Mouse (Mus musculus) gastrocnemius, postnatal 25 days (tissue): Measurements from ENCODE around the gene Lyrm7. TPM values are rescaled to one million over a fixed set of nuclear protein-coding genes. Genes with fewer than 3 reads are reported as not detected.

Experiments
- DNase-seq: peaks from one replicate; pipeline ENCODE4 v3.0.0; 2022
- total RNA-seq, 2 experiments: library from RNA; stranded (reverse); gene quantifications; 1 replicate in 1 of 2; 2 replicates in 1 of 2; pipeline ENCODE4 v1.2.3; 2021

The Lyrm7 gene
- total RNA-seq, 2 experiments from 2014 or later: 14.4 to 15.3 TPM

DNA sequence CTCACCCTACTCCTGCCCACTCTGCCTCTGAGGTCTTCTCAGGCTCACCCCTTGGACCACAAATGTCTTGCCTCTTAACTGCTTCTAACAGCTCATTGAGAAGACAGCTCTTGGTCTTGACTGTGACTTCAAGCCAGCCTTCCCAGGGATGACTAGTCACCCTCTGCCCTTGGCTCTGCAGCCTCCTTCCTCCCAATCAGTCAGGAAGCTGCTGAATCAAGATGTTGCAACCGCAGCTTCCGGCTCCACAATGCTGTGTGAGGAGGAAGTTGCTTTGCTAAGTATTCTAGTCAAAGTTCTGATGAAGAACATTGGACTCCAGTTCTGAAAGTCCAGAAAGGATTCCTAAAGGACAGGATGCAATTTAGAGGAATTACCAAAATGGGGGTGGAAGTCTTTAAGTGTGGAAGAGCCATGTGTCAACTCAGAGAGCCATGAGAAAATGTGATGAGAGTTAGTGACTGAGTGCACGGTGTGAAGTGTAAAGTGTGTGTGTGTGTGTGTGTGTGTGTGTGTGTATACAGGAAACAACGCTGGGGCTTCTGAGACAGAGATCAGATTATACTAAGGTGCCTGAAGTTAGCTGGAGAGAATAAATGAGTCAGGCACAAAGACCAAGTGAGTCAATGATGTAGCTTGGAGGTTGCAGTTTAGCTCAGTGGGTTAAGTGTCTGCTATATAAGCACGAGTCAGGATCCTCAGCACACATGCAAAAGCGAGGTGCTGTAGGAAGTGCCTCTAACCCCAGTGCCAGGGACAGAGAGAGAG is 58.7 kb downstream of the Lyrm7 start:
- DNase-seq: peak; percentile 51

DNA sequence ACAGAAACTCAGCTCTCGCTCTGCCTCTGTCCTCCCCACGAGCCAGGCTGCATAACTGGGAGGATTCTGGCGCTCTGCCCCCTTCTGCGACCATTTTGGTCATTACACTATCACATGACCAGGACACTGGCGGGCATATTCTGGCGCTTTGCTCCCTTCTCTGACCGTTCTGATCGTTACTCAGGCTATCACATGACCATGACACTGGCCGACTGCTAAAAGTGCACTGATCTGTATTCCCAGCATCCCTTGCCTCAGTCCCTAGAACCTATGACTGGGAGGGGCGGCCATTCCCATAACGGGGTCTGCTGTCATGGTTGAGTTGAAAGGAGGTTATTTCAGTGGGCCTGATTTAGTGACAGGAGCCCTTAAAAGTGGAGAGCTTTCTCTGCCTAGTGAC is 64.2 kb downstream of the Lyrm7 start:
- DNase-seq: no peak

DNA sequence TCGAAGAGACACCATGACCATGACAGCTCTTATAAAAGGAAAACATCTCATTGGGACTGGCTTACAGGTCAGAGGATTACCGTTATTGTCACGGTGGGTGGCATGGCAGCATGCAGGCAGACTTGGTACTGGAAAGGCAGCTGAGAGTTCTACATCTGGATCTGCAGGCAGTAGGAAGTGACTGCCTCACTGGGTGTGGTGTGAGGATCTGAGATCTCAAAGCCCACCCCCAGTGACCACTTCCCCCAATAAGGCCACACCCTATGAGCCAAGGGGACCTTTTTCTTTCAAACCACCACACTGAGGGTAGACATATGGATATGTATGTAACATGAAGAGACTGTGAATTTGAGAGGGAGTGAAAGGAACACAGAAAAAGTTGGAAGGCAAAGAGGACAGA is 66.0 kb downstream of the Lyrm7 start:
- no peak for DNase-seq

DNA sequence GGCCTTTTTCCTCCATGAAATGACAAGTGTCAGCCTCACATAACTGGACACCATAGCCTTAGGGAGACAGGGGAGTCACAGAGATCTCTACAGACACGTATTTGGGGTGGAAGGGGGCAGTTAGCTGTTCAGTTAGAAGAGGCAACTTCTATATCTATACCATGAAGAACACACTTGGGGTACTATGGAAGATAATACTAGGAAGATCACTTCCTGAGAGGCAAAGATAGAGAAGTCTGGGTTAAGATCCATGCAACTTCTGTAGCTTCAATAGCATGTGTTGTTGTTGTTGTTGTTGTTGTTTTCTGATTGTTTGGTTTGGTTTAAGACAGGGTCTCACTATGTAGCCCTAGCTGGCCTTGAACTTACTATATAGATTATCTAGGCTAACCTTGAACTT is 67.5 kb downstream of the Lyrm7 start:
- no peak for DNase-seq

DNA sequence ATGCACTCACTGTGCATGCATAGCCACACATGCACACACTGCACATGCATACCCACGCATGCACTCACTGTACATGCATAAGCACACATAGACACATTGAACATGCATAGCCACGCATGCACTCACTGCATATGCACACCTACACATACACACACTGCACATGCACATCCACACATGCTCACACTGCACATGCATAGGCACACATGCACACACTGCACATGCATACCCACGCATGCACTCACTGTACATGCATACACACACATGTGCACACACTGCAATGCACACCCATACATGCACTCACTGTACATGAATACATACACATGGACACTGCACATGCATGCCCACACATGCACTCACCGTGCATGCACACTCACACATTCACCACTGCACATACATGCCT is 69.3 kb downstream of the Lyrm7 start:
- DNase-seq: no peak

DNA sequence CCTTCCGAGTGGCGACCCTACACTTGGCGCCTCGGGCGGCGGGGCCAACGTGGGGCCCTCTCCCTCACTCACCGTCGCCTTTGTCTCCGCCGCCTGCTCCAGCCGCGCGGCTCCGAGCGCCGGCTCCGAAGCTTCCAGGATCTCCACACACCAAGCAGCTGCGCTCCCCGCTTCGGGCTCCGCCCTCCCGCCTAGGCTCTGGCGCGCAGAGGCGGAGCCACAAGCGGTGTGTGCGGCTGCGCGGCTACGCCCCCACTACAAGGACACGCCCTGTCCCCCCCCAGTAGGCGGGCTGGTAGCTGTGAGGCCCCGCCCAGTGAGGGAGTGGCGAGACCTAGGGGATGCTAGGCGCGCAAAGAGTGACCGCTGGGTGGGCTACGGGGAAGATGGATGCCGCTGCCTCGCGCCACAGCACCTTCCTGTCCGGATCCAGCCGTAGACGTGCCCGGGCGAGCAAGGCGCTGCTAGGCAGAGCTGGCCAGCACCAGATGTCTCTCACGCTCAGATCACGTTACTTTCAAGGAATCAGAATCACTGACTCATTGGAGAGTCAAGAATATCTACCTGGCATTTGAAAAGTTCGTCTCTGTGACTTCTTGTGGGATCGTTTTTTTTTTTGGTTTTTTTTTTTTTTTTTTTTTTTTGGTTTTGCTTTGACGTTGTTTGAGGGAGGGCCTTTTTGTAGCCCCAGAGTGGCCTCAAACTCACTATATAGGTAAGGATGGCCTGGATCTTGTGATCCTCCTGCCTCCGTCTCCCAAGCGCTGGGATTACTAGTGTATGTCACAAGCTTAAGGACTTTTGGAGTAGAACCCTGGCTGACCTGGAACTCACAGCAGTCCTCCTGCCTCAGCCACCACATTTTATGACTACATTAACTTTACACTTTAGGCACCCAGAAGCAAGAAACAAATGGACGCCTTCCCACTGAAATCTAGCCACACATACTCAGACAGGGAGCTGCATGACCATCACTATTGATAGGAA is 72.9 kb downstream of the Lyrm7 start, which contains the start of gene Cdc42se2:
Gene Cdc42se2 (minus strand): TSS at position 188 of the 987 bp plus-strand sequence.
- DNase-seq: peak; percentile 95

DNA sequence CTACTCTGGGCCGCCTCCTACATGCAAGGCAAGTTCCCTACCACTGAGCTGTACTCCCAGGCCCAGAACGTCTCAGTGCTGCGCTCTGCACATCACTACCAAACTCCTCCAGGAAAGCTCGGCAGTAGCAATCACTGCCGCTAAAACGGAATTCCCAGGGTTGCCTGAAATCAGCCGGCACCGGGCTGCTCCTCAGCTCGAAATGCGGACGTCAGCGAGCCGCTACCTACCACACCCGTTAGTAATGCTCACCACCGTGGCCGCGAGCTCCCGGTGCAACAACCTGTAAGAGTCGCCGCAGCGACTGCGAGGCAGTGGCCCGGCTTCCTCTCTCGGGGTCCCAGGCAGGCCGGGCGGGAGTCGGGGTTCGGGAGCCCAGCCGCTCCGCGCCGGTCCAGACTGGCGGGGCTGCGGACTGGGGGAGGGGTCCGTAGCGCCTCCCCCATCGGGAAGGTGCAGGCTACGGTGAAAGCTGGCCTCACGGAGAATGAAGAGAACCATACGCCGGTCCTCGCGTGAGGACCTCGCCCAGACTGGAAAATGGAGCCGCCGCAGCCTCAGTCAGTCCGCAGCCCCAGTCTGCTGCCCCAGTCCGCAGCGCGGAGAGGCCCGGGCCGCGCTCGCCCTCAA is 73.7 kb downstream of the Lyrm7 start:
- DNase-seq: peak; percentile 48

DNA sequence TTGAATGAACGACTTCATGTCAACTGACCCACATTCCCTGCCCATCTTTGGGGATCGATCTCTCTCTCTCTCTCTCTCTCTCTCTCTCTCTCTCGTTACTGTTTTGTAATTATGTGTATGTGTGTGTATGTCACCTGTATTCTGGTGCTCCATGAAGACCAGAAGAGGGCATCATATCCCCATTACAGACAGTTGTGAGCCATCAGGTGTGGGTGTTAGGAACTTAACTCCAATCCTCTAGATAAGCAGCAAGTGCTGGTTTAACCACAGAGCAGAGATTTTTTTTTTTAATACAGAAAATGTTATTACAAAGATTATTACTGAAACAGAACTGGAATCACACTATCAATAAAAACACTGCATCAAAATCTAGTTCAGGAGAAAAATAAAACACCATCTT is 75.2 kb downstream of the Lyrm7 start:
- no peak for DNase-seq

DNA sequence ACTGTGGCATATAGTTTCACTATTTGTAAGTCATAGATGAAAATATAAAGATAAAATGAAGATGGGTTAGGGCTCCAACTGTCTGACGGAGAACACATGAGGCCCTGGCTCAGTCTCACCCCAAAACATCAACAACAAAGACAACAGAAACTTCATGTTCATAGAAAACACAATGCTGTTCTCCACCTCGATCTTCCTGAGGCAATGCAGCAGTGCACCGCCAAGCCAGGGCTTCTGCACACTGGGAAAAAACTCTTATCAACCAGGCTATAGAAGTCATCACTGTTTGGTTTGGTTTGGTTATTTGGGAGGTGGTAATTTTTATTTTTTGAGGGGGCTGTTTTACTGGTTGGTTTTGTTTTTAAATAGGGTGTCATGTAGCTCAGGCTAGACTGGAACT is 76.3 kb downstream of the Lyrm7 start:
- no peak for DNase-seq

DNA sequence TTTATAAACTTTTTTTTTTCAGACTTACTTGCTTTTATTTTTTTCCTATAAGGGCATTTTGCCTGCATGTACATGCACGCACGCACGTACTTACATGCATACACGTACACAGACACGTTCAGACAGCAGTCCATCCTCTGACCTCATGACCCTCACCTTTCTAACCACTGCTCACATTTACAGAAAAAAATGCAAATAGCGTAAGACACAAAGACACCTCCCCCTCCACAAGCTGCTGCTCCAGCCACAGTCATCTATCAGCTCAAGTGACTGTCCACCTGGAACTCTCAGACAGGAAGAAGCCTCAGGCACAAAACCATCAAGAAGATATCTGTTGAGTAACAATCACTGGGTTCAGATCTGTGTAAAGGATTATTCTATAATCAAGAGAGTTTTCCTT is 78.5 kb downstream of the Lyrm7 start:
- no peak for DNase-seq

DNA sequence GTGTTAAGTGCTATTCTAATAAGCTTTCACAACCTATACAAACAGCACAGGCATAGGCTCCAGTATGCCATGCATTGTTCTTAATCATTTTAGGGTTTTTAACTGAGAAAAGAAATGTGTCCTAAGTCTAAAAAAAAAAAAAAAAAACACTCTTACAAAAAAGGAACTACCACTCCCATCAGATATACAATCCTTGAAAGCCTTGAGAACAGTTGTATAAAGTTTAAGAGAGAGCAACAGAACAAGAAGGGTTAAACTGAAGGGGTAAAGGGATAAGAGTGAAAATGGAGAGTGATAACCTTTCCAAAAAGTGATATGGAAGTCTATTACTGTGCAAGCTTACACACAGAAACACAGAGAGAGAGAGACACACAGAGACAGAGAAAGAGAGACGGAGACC is 80.8 kb downstream of the Lyrm7 start:
- DNase-seq: no peak

DNA sequence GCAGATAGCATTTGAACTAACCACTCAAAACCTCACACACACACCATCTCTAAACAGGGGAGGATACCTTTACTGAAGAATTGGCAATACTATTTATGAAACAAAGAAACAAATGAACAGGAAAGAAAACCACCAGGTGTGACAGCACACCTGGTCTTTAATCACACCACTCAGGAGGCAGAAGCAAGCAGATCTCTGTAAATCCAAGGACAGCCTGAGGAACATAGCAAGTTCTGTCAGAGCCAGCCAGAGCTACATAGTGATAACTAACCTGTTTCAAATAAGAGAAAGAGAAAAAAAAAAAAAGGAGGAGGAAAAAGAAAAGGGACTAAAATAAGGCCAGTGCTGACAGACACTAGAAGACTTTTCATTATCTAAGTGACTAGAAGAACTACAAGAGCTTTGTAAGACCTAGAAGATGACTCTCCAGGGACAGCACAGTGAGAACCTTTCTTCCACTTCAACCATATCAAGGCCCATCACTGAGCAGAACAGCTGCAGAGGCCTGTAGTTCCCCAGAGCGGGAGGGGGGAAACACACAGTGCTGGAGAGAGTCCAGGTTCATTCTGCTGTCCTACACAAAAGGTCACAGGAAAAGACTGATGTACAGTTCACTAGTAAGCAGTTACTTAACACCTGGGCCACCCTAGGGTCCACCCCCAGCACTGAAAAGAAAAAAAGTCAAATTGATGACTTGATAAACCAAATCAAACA is 82.4 kb downstream of the Lyrm7 start:
- peak; percentile 45 for DNase-seq

DNA sequence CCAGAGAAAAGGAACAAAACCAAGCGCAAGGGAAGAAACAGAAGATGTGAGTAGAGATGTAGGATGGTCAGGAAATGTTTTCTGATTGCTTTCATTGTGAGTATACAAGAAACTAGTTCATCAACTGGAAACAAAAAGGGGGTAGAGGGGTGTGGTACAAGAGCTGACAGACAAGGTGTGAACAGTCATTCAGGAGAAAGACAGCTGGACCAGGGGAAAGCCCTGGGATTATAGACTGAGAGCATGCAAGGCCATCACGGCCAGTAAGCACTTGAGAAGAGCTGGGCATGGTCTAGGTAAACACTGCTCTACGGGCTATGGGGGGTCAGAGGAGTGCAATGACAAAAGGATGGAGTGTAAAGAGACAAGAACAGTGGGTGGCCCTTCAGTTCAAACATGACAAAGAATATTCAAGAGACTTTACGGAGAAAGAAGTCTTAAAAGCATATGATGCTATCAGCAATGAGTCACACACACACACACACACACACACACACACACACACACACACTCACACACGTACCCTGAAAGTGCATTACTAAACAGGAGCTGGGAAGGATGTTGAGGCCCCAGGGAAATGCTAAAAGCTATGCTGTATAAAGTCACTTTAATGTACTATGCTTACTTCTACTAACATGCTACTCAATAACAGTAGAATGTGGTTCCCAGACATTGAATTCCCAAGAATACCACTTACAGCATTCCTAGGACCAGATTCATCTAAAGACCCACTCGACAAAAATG is 83.2 kb downstream of the Lyrm7 start:
- DNase-seq: no peak

Other genes starting within 250 kb of the Lyrm7 start
- gene Cdc42se2, start 73.2 kb downstream of the Lyrm7 start, total RNA-seq: 10 to 100 TPM; 13.8 to 14.3 TPM
- 100 to 1,000 TPM; 181 to 192 TPM for gene Hint1, start 5.5 kb upstream of the Lyrm7 start, total RNA-seq
- gene Gpx3, start 41.5 kb upstream of the Lyrm7 start, total RNA-seq: 10 to 100 TPM; 26.5 to 56.8 TPM
- 10 to 100 TPM; 27.6 to 31.9 TPM for gene Tnip1, start 102.0 kb upstream of the Lyrm7 start, total RNA-seq
- gene Anxa6, start 172.5 kb upstream of the Lyrm7 start, total RNA-seq: 100 to 1,000 TPM; 180 to 209 TPM
- 1 to 10 TPM; 5.9 to 6.2 TPM for gene Ccdc69, start 217.2 kb upstream of the Lyrm7 start, total RNA-seq
- 1 to 10 TPM; 5.4 to 8.7 TPM for gene Gm2a, start 237.2 kb upstream of the Lyrm7 start, total RNA-seq